Mouse (Mus musculus) neural tube, embryonic 15.5 days (tissue): Measurements from ENCODE around the gene Hps4. TPM values are rescaled to one million over a fixed set of nuclear protein-coding genes. Genes with fewer than 3 reads are reported as not detected.

ENCODE experiments used
- ATAC-seq: fragments of 200-750 bp; cut with Nextera tagmentation; 2 replicates; pipeline ENCODE4 v1.8.0; 2017; ENCODE audit warnings: mild to moderate bottlenecking, moderate TSS enrichment, moderate library complexity; ENCODE audit not compliant: low FRiP score
- H3K27ac ChIP-seq: fragments of 300-500 bp; sonication (generic); replicated peaks from 2 replicates; pipeline ENCODE4 v1.5.1; 2015; ENCODE audit warnings: mild to moderate bottlenecking, inconsistent platforms
- H3K27me3 ChIP-seq: fragments of 300-500 bp; sonication (generic); replicated peaks from 2 replicates; pipeline ENCODE4 v1.6.1; 2015; ENCODE audit warnings: inconsistent platforms
- H3K36me3 ChIP-seq: fragments of 300-500 bp; sonication (generic); 2 replicates; pipeline ENCODE4 v1.6.1; 2015; ENCODE audit warnings: inconsistent platforms
- H3K4me1 ChIP-seq: fragments of 300-500 bp; sonication (generic); 2 replicates; pipeline ENCODE4 v1.6.1; 2015; ENCODE audit warnings: inconsistent platforms
- H3K4me2 ChIP-seq: fragments of 300-500 bp; sonication (generic); 2 replicates; pipeline ENCODE4 v1.6.1; 2015; ENCODE audit warnings: inconsistent platforms, mild to moderate bottlenecking, moderate library complexity
- H3K4me3 ChIP-seq: fragments of 300-500 bp; sonication (generic); replicated peaks from 2 replicates; pipeline ENCODE4 v1.5.1; 2015; ENCODE audit warnings: mild to moderate bottlenecking, inconsistent platforms
- H3K9ac ChIP-seq: fragments of 300-500 bp; sonication (generic); replicated peaks from 2 replicates; pipeline ENCODE4 v1.6.1; 2015; ENCODE audit warnings: mild to moderate bottlenecking, inconsistent platforms
- H3K9me3 ChIP-seq: fragments of 300-500 bp; sonication (generic); replicated peaks from 2 replicates; pipeline ENCODE4 v1.6.1; 2016; ENCODE audit warnings: inconsistent platforms
- WGBS: fragments of 180-500 bp; shearing (Covaris S2); methylation state at CpG from one replicate; pipeline ENCODE4 v1.1.7; 2015; ENCODE audit warnings: mixed read lengths; 5-methylcytosine and 5-hydroxymethylcytosine counted together
- polyA plus RNA-seq: library from polyadenylated mRNA; unstranded; fragments of >200 nt; fragmentation: Nextera tagmentation; extraction: Ambion mirVana; gene quantifications from 2 replicates; pipeline ENCODE4 v1.2.1, GENCODE M21; 2015

Gene Hps4
- polyA plus RNA-seq, 1 experiment from 2014 or later, result 37.4 TPM

DNA sequence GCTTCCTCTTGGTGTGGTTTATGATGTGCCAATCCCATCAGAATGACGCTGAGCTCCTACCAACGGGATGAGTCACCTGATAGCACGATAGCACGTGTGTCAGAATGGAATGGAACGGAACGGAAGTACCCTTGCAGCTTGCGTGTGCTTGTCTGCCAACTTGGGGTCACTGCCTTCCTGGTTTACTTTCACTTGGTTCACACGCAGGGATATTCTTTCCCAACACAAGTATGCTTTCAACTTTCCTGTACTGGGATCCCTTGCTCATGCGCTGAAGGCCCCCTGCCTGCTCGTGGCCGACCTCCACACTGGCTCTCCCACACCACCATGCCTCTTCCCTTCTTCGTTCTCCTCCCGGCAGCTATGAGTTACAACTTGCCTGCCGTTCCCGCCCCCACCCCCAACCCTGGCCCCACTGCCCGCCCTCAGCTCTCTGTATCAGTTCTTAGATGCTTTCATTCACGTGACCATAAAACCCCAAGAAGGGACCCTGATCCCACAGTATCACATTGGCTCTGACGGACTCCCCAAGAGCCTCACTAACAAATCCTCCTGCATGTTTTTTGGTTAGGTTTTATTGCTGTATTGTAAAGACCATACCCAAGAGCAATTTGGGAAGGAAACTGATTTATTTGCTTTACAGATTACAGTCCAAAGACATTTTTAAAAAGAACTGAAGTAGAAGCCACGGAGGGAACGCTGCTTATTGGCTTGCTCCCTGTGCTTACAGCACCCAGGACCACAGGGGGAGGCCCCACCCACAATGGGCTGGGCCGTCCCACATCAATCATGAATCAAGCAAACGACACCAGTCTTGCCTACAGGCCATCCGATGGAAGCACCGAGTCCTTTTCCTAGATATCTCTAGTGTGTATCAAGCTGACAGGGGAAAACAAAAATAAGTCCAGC is 18.0 kb upstream of the Hps4 start:
- H3K9me3 ChIP-seq, result no peaks in the 10 kb centered on the region
- H3K9ac ChIP-seq, result no peak overlapping the region; the same call in 1 of the 2 replicates
- 25% methylated on average over 24 of the region's 24 CpGs for WGBS
- ATAC-seq, result no peak
- H3K4me3 ChIP-seq, result peak overlapping the region; percentile 100; the same call in 1 of the 2 replicates
- peak overlapping the region; percentile 90; the same call in 1 of the 2 replicates for H3K27ac ChIP-seq
- peaks cover 17% of the 10 kb centered on the region for H3K36me3 ChIP-seq
- 0 out of 2 replicates have a peak, but pooled peaks cover 5% of the 10 kb centered on the region for H3K27me3 ChIP-seq
- H3K4me2 ChIP-seq, result peak overlapping the region; percentile 80
- H3K4me1 ChIP-seq, result peaks cover 30% of the 10 kb centered on the region

DNA sequence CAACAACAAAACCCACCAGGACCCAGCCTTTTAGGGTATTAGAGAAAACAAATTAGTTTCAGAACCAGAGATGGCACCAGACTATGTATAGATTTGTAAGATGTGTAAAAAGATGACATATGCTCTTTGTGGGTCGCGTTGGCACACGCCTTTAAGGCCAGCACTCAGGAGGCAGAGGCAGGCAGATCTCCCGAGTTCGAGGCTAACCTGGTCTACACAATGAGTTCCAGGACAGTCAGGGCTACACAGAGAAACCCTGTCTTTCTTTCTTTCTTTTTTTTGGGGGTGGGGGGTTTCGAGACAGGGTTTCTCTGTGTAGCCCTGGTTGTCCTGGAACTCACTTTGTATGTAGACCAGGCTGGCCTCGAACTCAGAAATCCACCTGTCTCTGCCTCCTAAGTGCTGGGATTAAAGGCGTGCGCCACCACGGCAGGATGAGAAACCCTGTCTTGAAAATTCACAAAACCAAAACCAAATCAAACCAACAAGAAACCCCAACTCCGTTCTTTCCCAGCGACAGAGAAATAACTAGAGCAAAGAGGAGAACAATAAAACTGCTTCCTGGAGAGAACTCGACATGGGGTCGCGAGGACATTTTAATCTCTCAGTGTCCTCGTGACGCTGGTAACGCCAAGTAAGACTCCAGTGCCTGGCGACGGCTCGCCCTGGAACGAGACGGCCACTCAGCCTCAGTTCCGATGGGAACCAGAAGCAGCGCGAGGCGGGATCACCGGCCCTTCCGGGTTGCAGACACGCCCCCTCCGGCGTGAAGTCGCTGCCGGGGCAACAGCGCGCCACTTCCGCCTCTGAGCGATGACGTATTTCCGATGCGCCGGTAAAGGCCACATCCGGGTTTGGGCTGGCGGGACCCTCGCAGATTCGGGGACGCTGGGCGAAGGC is 17.1 kb upstream of the Hps4 start, which contains the start of gene Tfip11:
Gene Tfip11 (plus strand): TSS at position 813 of the 900 bp plus-strand sequence.
- Histone ChIP-seq H3K27ac (peak within 1 kb of the TSS; percentile 90), H3K4me2 (peak within 1 kb of the TSS; percentile 80), H3K4me1 (peaks cover 30% of the 10 kb centered on the region), H3K27me3 (0 out of 2 replicates have a peak, but pooled peaks cover 5% of the 10 kb centered on the region), H3K36me3 (peaks cover 26% of the 10 kb centered on the region), H3K4me3 (peak within 1 kb of the TSS; percentile 100), H3K9ac (peak within 1 kb of the TSS; percentile 83), H3K9me3 (no peaks in the 10 kb centered on the region)
- peak; percentile 90 for ATAC-seq
- 8% methylated on average over 48 of the region's 48 CpGs for WGBS

DNA sequence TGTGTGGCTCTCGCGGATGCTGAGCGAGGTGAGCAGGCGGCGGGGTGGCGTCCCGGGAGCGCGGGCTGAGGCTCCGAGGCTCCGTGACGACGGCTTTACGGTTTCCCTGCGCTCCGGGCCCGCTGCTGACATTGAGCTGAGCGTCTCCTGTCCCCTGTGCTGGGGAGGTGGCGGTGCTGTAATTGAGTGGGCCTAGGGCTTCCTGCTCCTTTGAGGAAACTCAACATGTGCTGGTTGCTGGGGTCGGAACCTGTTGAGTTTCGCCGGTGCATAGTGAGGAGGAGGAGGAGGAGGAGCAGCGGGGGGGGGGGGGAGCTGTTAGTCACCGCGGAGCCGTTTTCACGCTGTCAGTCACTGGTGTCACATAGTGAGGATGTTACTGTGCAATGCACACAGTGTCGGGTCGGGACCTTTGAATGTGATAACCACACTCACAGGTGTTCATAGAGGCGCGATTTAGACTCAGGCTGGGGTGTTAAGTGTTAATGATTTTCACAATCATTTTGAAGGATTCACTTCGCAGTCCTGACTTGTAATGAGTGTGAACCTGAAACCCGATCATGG is 16.4 kb upstream of the Hps4 start:
- Histone ChIP-seq H3K27me3 (0 out of 2 replicates have a peak, but pooled peaks cover 2% of the 10 kb centered on the region), H3K4me3 (peak overlapping the region; percentile 100), H3K4me1 (peaks cover 30% of the 10 kb centered on the region), H3K9me3 (no peaks in the 10 kb centered on the region), H3K4me2 (peak overlapping the region; percentile 80), H3K36me3 (peaks cover 33% of the 10 kb centered on the region), H3K9ac (peak overlapping the region; percentile 83), H3K27ac (peak overlapping the region; percentile 90)
- peak; percentile 67 for ATAC-seq
- WGBS, result 2% methylated on average over 30 of the region's 33 CpGs

DNA sequence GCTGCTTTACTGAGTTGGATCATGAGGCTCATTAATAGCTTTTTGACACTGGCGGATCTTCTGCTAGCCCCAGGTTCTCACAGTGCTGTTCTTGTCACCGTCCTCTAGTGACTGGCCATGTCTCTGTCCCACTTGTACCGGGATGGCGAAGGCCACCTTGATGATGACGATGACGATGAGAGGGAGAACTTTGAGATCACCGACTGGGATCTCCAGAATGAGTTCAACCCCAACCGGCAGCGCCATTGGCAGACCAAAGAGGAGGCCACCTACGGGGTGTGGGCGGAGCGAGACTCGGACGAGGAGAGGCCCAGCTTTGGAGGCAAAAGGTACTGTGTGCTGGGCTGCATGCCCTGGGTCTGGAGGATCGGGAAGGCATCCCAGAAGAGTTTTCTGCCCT is 15.0 kb upstream of the Hps4 start:
- H3K4me2 ChIP-seq, result no peak overlapping the region
- peaks cover 46% of the 10 kb centered on the region for H3K36me3 ChIP-seq
- 92% methylated on average over 15 of the region's 15 CpGs for WGBS
- H3K9ac ChIP-seq, result no peak overlapping the region
- peaks cover 30% of the 10 kb centered on the region for H3K4me1 ChIP-seq
- no peak overlapping the region for H3K4me3 ChIP-seq
- no peaks in the 10 kb centered on the region for H3K9me3 ChIP-seq
- no peak overlapping the region for H3K27ac ChIP-seq
- no peaks in the 10 kb centered on the region for H3K27me3 ChIP-seq
- no peak for ATAC-seq

DNA sequence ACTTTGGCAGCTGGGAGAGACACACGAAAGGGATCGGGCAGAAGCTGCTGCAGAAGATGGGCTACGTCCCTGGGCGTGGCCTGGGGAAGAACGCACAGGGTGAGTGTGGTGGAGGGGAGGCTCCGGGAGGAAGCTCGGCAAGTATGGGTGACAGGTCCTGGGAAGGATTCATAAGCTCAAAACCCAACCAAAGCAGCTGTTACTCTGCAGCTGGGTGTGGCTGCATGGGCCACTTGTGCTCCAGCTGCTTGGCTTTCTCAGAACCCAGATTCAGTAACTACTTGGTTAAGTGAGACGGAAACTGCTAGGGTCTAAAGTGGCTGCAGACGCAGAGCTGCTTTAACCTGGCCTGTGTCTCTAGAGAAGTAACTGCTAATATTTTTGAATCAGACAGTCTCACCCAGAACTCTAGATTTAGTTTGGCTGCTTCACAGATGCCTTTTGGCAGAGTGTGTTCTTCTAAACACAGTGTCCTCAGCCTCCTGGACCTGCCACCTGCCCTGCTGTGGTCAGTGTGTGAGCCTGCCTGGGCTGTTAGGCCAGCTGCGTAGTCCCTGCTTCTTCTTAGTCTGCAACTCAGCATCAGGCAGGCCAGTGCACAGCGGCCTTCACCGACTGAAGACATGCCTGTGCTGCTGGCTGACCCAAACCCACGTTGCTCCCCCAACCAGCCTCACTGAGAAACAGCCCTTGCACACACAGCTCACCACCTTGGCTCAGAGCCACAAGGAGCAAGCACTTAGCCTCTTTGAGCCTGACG is 12.9 kb upstream of the Hps4 start:
- WGBS, result 94% methylated on average over 14 of the region's 14 CpGs
- peaks cover 26% of the 10 kb centered on the region for H3K4me1 ChIP-seq
- no peak overlapping the region for H3K4me3 ChIP-seq
- H3K4me2 ChIP-seq, result no peak overlapping the region
- no peaks in the 10 kb centered on the region for H3K27me3 ChIP-seq
- no peak overlapping the region for H3K27ac ChIP-seq
- peaks cover 68% of the 10 kb centered on the region for H3K36me3 ChIP-seq
- H3K9ac ChIP-seq, result no peak overlapping the region
- H3K9me3 ChIP-seq, result no peaks in the 10 kb centered on the region
- no peak for ATAC-seq

DNA sequence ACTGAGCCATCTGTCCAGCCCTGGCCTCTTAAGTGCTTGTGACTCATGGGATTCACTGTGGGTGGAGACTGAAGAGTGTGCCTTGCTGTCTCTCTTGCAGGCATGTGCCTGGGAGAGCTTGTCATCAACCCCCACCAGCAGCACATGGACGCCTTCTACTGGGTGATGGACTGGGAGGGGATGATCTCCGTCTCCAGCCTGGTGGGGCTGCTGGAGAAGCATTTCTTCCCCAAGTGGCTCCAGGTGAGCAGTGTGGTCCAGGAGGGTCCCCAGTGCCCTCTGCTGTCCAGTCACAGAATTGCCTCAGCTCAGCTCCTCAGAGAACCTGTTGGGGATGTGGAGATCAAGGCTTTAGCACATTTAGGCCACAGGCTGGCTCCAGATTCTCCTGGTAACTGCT is 7.4 kb upstream of the Hps4 start:
- no peak overlapping the region for H3K4me3 ChIP-seq
- peaks cover 94% of the 10 kb centered on the region for H3K36me3 ChIP-seq
- H3K27ac ChIP-seq, result no peak overlapping the region
- no peaks in the 10 kb centered on the region for H3K27me3 ChIP-seq
- H3K9me3 ChIP-seq, result no peaks in the 10 kb centered on the region
- 28% methylated on average over 2 of the region's 2 CpGs for WGBS
- ATAC-seq, result no peak
- no peak overlapping the region for H3K4me2 ChIP-seq
- H3K9ac ChIP-seq, result no peak overlapping the region
- H3K4me1 ChIP-seq, result no peaks in the 10 kb centered on the region

DNA sequence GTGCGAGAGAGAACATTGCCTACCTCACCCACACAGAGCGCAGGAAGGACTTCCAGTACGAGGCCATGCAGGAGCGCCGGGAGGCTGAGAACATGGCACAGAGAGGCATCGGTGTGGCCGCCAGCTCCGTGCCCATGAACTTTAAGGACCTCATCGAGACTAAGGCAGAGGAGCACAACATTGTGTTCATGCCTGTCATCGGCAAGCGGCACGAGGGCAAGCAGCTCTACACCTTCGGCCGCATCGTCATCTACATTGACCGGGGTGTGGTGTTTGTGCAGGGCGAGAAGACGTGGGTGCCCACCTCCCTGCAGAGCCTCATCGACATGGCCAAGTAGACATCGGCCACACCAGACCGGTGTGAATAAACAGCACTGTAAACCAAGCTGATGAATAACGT is 5.9 kb upstream of the Hps4 start:
- H3K36me3 ChIP-seq, result peaks cover 86% of the 10 kb centered on the region
- no peak overlapping the region for H3K4me3 ChIP-seq
- H3K4me2 ChIP-seq, result no peak overlapping the region
- H3K27ac ChIP-seq, result no peak overlapping the region
- peaks cover 15% of the 10 kb centered on the region for H3K4me1 ChIP-seq
- no peak overlapping the region for H3K9ac ChIP-seq
- ATAC-seq, result no peak
- no peaks in the 10 kb centered on the region for H3K27me3 ChIP-seq
- 96% methylated on average over 22 of the region's 22 CpGs for WGBS
- no peaks in the 10 kb centered on the region for H3K9me3 ChIP-seq

DNA sequence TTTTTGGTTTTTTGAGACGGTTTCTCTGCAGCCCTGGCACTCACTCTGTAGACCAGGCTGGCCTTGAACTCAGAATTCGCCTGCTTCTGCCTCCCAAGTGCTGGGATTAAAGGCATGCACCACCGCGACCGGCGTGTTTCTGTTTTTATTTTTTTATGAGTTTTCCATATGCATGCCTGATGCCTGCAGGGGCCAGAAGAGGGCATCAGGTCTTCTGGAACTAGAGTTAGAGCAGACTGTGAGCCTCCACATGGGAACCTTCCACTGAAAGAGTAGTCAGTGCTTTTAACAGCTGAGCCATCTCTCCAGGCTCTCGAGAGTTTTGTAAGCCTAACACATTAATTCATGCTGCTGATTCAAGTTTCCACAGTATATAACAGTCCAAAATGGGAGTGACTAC is 3.7 kb upstream of the Hps4 start:
- ATAC-seq, result no peak

DNA sequence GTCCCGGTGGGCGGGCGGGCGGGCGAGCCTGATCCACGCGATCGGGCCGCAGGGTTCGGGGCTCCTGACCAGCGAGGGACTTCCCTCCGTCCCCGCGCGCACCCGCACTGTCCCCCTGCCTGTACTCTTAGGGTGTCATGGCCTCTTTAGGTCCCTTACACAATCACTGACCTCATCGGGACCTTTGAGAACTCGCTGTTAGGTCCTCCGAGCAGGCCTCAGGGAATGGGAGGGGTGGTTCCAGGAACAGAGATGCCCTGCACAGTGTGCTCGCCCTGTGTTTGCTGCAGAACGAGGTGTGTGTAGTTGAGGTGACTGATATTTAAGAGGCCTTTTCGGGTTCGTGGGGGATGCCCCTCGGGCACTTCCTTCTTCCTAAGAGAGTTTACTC is 317 bp downstream of the Hps4 start:
- Histone ChIP-seq H3K9me3 (no peaks in the 10 kb centered on the region), H3K4me1 (peaks cover 57% of the 10 kb centered on the region)
- WGBS, result 1% methylated on average over 24 of the region's 24 CpGs

More for the DNA sequence above, 3.7 kb upstream of the Hps4 start:
- Histone ChIP-seq H3K27ac (no peak overlapping the region), H3K9ac (no peak overlapping the region), H3K4me3 (no peak overlapping the region), H3K27me3 (no peaks in the 10 kb centered on the region), H3K9me3 (no peaks in the 10 kb centered on the region), H3K4me2 (no peak overlapping the region), H3K36me3 (peaks cover 64% of the 10 kb centered on the region), H3K4me1 (peaks cover 31% of the 10 kb centered on the region)
- 71% methylated on average over 7 of the region's 7 CpGs for WGBS

DNA sequence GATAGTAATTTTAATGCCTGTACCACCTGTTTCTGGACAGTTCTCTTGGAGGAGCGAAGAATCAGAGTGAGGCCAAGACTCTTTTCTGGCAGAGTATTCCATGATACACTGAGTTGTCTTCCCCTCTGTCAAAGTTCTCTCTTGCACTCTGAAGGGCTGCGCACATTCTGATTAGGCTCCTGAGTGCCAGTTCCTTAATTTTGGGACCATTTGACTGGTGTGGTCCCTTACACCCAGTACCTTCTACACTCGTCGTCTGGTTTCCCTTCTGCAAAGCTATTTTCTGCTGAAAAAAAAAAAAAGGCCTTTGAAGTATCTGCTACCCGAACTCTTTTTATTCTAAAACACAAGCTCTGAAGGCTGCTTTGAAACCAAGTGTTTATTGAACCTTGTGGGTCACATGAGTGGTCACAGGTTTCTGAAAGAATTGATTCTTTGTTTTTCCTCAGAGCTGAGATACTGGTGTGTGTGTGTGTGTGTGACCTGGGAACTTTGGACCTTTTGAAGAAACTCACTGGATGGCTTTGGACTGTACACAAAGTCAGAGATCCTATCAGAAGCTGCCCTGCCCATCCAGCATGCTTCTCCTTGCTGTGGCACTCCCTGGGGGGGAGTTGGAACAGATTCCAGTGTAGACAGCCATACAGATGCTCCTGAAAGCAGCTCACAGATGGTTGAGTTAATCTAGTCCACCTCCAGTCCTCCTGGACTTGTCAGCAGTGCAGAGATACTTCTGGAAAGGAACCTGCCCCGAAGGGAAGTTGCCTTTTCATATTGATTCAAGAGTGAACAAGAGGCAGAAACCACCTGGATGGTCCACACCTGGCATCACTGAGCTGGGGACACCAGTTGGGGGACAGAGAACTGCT is 1.4 kb downstream of the Hps4 start:
- Histone ChIP-seq H3K4me2 (peak overlapping the region; percentile 81; the same call in 1 of the 2 replicates), H3K4me1 (peaks cover 57% of the 10 kb centered on the region), H3K9ac (peak overlapping the region; percentile 23; the same call in 1 of the 2 replicates), H3K36me3 (peaks cover 38% of the 10 kb centered on the region), H3K27me3 (no peaks in the 10 kb centered on the region), H3K9me3 (no peaks in the 10 kb centered on the region), H3K27ac (no peak overlapping the region), H3K4me3 (no peak overlapping the region)
- WGBS, result 75% methylated on average over 6 of the region's 6 CpGs
- ATAC-seq, result no peak

More for the DNA sequence above, 317 bp downstream of the Hps4 start:
- peak; percentile 72 for ATAC-seq
- H3K4me3 ChIP-seq, result peak overlapping the region; percentile 82
- H3K27ac ChIP-seq, result peak overlapping the region; percentile 56; the same call in 1 of the 2 replicates
- no peaks in the 10 kb centered on the region for H3K27me3 ChIP-seq
- peak overlapping the region; percentile 81 for H3K4me2 ChIP-seq
- peak overlapping the region; percentile 76 for H3K9ac ChIP-seq
- H3K36me3 ChIP-seq, result peaks cover 37% of the 10 kb centered on the region
